Mouse (Mus musculus) Patski (cell line): Measurements from ENCODE around the gene Rere. TPM values are rescaled to one million over a fixed set of nuclear protein-coding genes. Genes with fewer than 3 reads are reported as not detected.
A peak's percentile ranks its signal among the peaks of the same experiment; 100 is the strongest.

Experiments
- ATAC-seq: fragments of 100-300 bp; one replicate; pipeline ENCODE4 v1.8.0; 2021
- CTCF ChIA-PET: fragments of 350-600 bp; sonication (Branson Sonifier 250); formaldehyde crosslinking; loops from one replicate; lab custom pipeline; 2022; ENCODE audit warnings: inconsistent platforms; lab: Charles Lee
- POLR2A ChIA-PET: fragments of 350-600 bp; sonication (Branson Sonifier 250); formaldehyde crosslinking; loops from one replicate; lab custom pipeline; 2022; ENCODE audit warnings: antibody characterized with exemption, inconsistent platforms; lab: Charles Lee
- DNase-seq: peaks from one replicate; pipeline ENCODE4 v3.0.0-alpha.2; 2011; ENCODE audit warnings: low read depth, low spot score
- H3K27me3 ChIP-seq: fragments of 371-371 bp; one replicate; pipeline ENCODE4 v1.5.1; 2021
- CTCF ChIP-seq: fragments of 100-300 bp; IDR thresholded peaks from one replicate; pipeline ENCODE4 v1.5.1; 2021
- in situ Hi-C: fragments of 300-500 bp; cut with MboI; formaldehyde crosslinking; loops from 3 replicates; pipeline ENCODE4 v1.11.1; 2018; ENCODE audit warnings: low pct_unique_long_range_greater_than_20kb, mixed read lengths
- polyA plus RNA-seq: library from polyadenylated mRNA; unstranded; gene quantifications from one replicate; pipeline ENCODE4 v1.2.3, GENCODE M21; 2021

Rere gene
- polyA plus RNA-seq, 1 experiment from 2014 or later: 155 TPM

DNA sequence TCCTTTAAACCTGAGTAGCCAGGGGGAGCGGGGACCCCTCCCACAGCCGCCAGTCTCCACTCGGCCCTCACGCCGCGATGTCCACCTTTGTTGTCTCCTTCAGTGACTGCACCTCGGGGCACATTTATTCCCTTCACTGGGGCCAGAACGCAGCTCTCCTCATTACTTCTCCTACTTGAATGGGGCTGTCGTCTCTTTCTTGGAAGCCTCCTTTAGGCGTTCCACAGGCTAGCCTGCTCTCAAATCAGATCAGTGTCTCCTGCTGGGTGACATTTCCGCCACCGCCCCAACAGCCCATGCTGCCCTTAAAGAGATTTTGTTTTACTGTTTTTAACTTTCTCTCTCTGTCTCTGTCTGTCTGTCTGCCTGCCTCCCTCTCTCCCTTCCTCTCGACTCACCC is 380.4 kb downstream of the Rere start:
- no peak for TF ChIP-seq CTCF
- ATAC-seq (no peak), DNase-seq (no peak)
- in situ Hi-C loops: no loop called here
- CTCF ChIA-PET: interaction anchor here (1.3 to 2.1 kb wide), 2 partner anchors 31 to 36 kb away, joined by 3 to 6 read pairs; no protein-coding TSS in a partner anchor
- no peaks in the 10 kb centered on the region for H3K27me3 ChIP-seq
- POLR2A ChIA-PET: no interaction called here

DNA sequence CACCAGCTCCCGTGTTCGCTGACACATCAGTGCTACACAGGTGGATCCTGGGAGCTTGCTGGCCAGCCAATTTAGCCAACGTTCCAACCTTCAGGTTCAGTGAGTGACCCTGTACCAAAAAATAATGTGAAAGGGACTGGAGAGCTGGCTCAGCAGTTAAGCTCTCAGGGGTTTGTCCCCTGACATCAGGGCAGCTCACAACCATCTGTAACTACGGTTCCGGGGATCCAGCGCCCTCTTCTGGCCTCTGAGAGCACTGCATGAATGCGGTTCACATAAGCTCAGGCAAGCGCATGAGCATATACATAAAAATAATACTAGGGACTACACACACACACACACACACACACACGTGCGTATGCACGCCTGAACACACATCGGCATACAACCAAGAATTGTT is 381.7 kb downstream of the Rere start:
- POLR2A ChIA-PET: no interaction called here
- peak; percentile 41 for TF ChIP-seq CTCF
- DNase-seq (no peak), ATAC-seq (no peak)
- CTCF ChIA-PET: interaction anchor here (1.0 to 2.1 kb wide), 4 partner anchors 28 to 238 kb away, joined by 3 to 6 read pairs (median 4); no protein-coding TSS in a partner anchor
- in situ Hi-C loops: no loop called here
- no peaks in the 10 kb centered on the region for H3K27me3 ChIP-seq

DNA sequence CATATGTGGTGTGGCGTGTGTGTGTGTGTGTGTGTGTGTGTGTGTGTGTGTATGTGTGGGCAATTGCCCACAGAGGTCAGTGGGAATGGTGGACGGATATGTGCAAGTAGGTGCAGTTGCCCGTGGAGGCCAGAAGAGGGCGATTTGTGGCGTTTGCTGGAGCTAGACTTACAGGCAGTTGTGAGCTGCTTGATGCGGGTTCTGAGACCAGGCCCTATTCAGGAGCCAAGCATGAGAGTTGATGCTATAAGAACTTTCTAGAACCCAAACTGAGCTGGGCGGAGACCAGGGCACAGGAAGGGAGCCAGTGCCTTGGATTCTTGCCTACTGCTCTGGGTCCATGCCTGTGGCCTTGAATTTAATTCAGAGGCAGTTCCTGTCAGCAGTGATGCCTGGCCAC is 383.3 kb downstream of the Rere start:
- DNase-seq: no peak
- CTCF ChIA-PET: interaction anchor here (0.6 kb wide), 1 partner anchor 9 kb away, joined by 3 read pairs; no protein-coding TSS in a partner anchor

DNA sequence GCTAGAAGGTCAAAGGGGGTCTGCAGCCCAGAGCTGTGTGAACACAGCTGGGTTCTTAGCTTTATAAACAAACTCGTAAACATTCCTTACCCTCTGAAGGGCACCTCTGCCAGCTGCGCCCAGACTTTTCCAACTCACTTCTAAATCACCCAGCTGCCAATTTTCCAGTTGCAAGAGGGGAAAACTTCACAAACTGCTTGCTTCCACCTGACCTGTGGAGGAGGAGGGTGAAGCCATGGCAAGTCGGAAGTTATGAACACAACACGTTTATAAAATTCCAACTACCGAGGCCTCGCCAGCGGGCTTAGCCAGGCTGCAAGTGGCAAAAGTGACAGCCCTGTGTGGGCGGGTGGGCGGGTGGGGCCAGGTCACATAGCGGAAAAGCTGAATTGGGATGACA is 384.4 kb downstream of the Rere start:
- ATAC-seq: no peak
- TF ChIP-seq CTCF: no peak
- no peaks in the 10 kb centered on the region for H3K27me3 ChIP-seq
- ChIA-PET CTCF (no interaction called here), POLR2A (no interaction called here)
- DNase-seq: no peak
- in situ Hi-C loops: no loop called here

More for the DNA sequence above, 383.3 kb downstream of the Rere start:
- POLR2A ChIA-PET: no interaction called here
- ATAC-seq: no peak
- no peak for TF ChIP-seq CTCF
- in situ Hi-C loops: no loop called here
- no peaks in the 10 kb centered on the region for H3K27me3 ChIP-seq

Other genes starting within 250 kb of the Rere start
- 0.50 TPM for gene Gpr157, start 194.3 kb upstream of the Rere start, polyA plus RNA-seq
- gene Slc2a5, start 162.4 kb upstream of the Rere start, polyA plus RNA-seq: not detected
- not detected for gene Slc2a7, start 132.7 kb upstream of the Rere start, polyA plus RNA-seq
- gene Car6, start 80.3 kb upstream of the Rere start, polyA plus RNA-seq: not detected
- 47.1 TPM for gene Eno1, start 44.9 kb upstream of the Rere start, polyA plus RNA-seq